ENCODE assay signal across 8 mouse cellular contexts in the genomic region with DNA sequence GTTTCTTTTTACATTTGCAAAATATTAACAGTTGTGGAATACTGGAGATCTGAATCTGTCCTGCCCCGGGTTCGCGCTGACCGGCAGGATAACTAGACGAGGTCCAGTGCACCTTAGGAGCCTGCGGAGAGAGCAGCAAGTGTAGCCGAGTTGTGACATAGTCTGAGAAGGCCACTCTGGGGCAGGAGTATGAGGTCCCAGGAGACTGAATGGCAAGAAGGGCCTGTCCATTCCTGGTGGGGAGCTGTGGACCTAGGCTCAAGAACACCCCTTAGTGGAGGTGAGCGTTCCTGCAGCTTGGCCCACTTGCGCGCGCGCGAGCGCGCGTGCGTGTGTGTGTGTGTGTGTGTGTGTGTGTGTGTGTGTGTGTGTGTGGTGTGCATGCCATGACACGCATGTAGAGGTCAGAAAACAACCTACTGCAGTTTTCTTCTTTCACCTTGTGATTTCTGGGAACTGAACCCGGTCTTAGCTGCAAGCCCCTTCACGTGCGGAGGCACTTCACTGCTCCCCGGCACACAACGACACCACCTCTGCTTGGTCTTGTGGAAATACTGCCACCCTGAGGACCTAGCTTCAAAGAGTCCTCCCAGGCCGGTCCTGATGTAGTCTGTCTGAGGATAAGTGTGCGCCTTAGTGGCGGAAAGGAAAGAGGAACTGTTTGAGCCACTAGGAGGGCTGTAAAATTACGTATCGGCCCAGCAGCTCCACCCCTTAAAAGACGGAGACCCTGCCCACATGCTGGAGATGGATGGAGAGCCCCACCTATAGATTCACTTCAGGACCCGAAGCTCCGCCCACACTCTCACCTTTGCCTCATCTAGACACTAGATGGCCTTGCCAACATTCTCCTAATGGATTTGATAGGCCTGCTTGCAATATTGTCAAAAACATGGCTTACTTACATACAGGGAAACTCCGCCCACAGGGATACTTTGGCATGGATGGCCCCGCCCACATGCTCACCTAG. TPM values are rescaled to one million over a fixed set of nuclear protein-coding genes. Genes with fewer than 3 reads are reported as not detected.
DNase-seq lines count a peak whose midpoint lies in the region; ATAC-seq and TF ChIP-seq lines count a peak whose summit lies in the region.
"Had no signal": no experiment of that assay in that cellular context is flagged by ENCODE, and none has a peak within 500 bp of the region (broad histone marks: within the 10 kb centered on the region; RNA-seq: fewer than 3 reads in every experiment).

No protein-coding gene starts in this region.

- no peak overlapping the region for H3K27ac ChIP-seq in MEL (ENCODE audit: control insufficient read depth, low read depth, low read length)
- peak overlapping the region; percentile 100 for H3K27ac ChIP-seq in small intestine, adult 2 months (ENCODE audit: insufficient read depth, low read depth, low read length)

- peak in 1 of 2 experiments; percentile 47; a peak in 1 of 4 replicates for TF ChIP-seq POLR2A in MEL (IDR thresholded peaks at IDR 0.05; ENCODE audit: control insufficient read depth in 1 of 2, insufficient read depth in 1 of 2, low read depth in 1 of 2, low read length in 2 of 2, poor library complexity in 1 of 2)
- peak; percentile 57; the same call in 1 of the 2 replicates for TF ChIP-seq POLR2A in small intestine, adult 2 months (IDR thresholded peaks at IDR 0.05; ENCODE audit: low read depth, low read length)

- peak; percentile 67 for TF ChIP-seq RAD21 in MEL (IDR thresholded peaks at IDR 0.05; ENCODE audit: low read depth, low read length)

- H3K9me3 ChIP-seq in MEL (replicated peaks; ENCODE audit: insufficient read depth, low read length): no peaks in the 10 kb centered on the region

- no peak for TF ChIP-seq EP300 in MEL (IDR thresholded peaks at IDR 0.05; ENCODE audit: low read depth in 1 of 2, low read length in 2 of 2)

- peak overlapping the region; percentile 34 to 47 for H3K4me3 ChIP-seq in MEL (ENCODE audit: control insufficient read depth in 1 of 2, insufficient read depth in 1 of 2, low read depth in 2 of 2, low read length in 2 of 2)
- peak overlapping the region; percentile 57 for H3K4me3 ChIP-seq in small intestine, adult 2 months (ENCODE audit: low read depth, low read length)

- WGBS in large intestine, adult 2 months: 3% methylated on average over 32 of the region's 33 CpGs
- 4% methylated on average over 33 of the region's 33 CpGs for WGBS in small intestine, adult 2 months

- H3K27me3 ChIP-seq in MEL (ENCODE audit: control insufficient read depth in 1 of 2, insufficient read depth in 2 of 2, low read length in 2 of 2): no peaks in the 10 kb centered on the region; a peak in 1 of 4 replicates
- no peaks in the 10 kb centered on the region for H3K27me3 ChIP-seq in small intestine, adult 2 months (ENCODE audit: control insufficient read depth, insufficient read depth, low read length)

- peaks cover 0 to 3% of the 10 kb centered on the region in 2 experiments; a peak in 2 of 4 replicates for H3K36me3 ChIP-seq in MEL (ENCODE audit: control insufficient read depth in 1 of 2, insufficient read depth in 2 of 2, low read length in 2 of 2)
- no peaks in the 10 kb centered on the region for H3K36me3 ChIP-seq in small intestine, adult 2 months (ENCODE audit: control insufficient read depth, insufficient read depth, low read length)

- peak; percentile 93 for DNase-seq in MEL (ENCODE audit: low read depth, low spot score)
- DNase-seq in adrenal gland, postnatal 25 days: peak; percentile 49
- DNase-seq in heart, postnatal 4 days: peak; percentile 54
- peak; percentile 98 for DNase-seq in large intestine, adult 2 months (ENCODE audit: low read depth, low spot score)
- DNase-seq in lung, postnatal 14 days: peak; percentile 58

- no peaks in the 10 kb centered on the region for H3K79me2 ChIP-seq in MEL (ENCODE audit: control insufficient read depth, insufficient read depth, low read length, poor library complexity)

- peak overlapping the region; percentile 45 for H3K9ac ChIP-seq in MEL (ENCODE audit: control insufficient read depth, low read depth, low read length, poor library complexity, severe bottlenecking)

- peak; percentile 88 for ATAC-seq in erythroblast, adult 5-6 weeks (replicated peaks; ENCODE audit: low FRiP score, poor library complexity, severe bottlenecking)

- TF ChIP-seq CTCF in MEL (IDR thresholded peaks at IDR 0.05 in 2 of 3, conservative IDR thresholded peaks at IDR 0.05 in 1 of 3; ENCODE audit: control insufficient read depth in 1 of 3, insufficient read depth in 1 of 3, low read depth in 2 of 3, low read length in 3 of 3, poor library complexity in 1 of 3, severe bottlenecking in 1 of 3): peak; percentile 9 to 73 (median 55)
- peak; percentile 23; the same call in 1 of the 2 replicates for TF ChIP-seq CTCF in small intestine, adult 2 months (IDR thresholded peaks at IDR 0.05; ENCODE audit: extremely low read depth, insufficient read length, insufficient replicate concordance, low read depth, low read length)

- peaks cover 0 to 3% of the 10 kb centered on the region in 2 experiments; a peak in 2 of 4 replicates for H3K4me1 ChIP-seq in MEL (ENCODE audit: control insufficient read depth in 1 of 2, insufficient read depth in 2 of 2, low read length in 2 of 2)
- peaks cover 29% of the 10 kb centered on the region for H3K4me1 ChIP-seq in small intestine, adult 2 months (ENCODE audit: control insufficient read depth, insufficient read depth, insufficient read length, low read length)

TF ChIP-seq in MEL, 35 proteins besides CTCF, POLR2A, EP300 and RAD21 (continues in another document):
- TF ChIP-seq SMC3 (IDR thresholded peaks at IDR 0.05; ENCODE audit: low read depth, low read length): peak; percentile 64
- TF ChIP-seq BHLHE40 (IDR thresholded peaks at IDR 0.05; ENCODE audit: borderline replicate concordance, low read depth, low read length): peak; percentile 51; the same call in 1 of the 2 replicates
- TF ChIP-seq NELFE (IDR thresholded peaks at IDR 0.05; ENCODE audit: low read depth, low read length): no peak
- peak; percentile 19 for TF ChIP-seq MAX (IDR thresholded peaks at IDR 0.05; ENCODE audit: low read length)
- TF ChIP-seq HCFC1 (IDR thresholded peaks at IDR 0.05; ENCODE audit: low read depth, low read length): 0 out of 2 replicates have a peak, but pooled peaks have one; percentile 2
- no peak for TF ChIP-seq SIN3A (IDR thresholded peaks at IDR 0.05; ENCODE audit: low read length)
- no peak for TF ChIP-seq USF1 (IDR thresholded peaks at IDR 0.05; ENCODE audit: low read depth, low read length)
- peak; percentile 53; the same call in 1 of the 2 replicates for TF ChIP-seq NRF1 (IDR thresholded peaks at IDR 0.05; ENCODE audit: insufficient read depth, low read depth, low read length, poor library complexity, severe bottlenecking)

RNA-seq across cellular contexts. Expression of gene Cldn4, which starts 19.4 kb away (rescaled TPM):
- total RNA-seq in MEL (2012; rRNA removed): 0.08 TPM in 1 of 2 replicates, not detected in the other
- polyA plus RNA-seq in MEL (2012; ENCODE audit: insufficient read depth in 1 of 2, insufficient read length in 2 of 2, low read depth in 1 of 2, low replicate concordance in 2 of 2, missing spikeins in 1 of 2): under 1 TPM in 1 of 2 experiments, not detected in 1; 0.04 TPM
- total RNA-seq in adrenal gland, postnatal 25 days (2021): not detected in 2 replicates
- not detected in 2 replicates for total RNA-seq in erythroblast, adult 5-6 weeks (2015; ENCODE audit: low replicate concordance)
- total RNA-seq in erythroblast, adult 5-6 weeks (2017; ENCODE audit: low replicate concordance): not detected in 2 replicates
- under 1 TPM in 1 of 2 experiments, not detected in 1; 0.14 TPM for total RNA-seq in heart, postnatal 4 days (2021)
- polyA plus RNA-seq in large intestine, adult 2 months (2012; rRNA removed): 111 and 235 TPM in 2 replicates
- 112 and 571 TPM in 2 replicates for polyA plus RNA-seq in small intestine, adult 2 months (2012; rRNA removed)
- total RNA-seq: layer of hippocampus, postnatal 36 days had no signal

RNA-seq across cellular contexts. Expression of gene Cldn3, which starts 19.9 kb away (rescaled TPM):
- total RNA-seq in MEL (2012; rRNA removed): not detected in 2 replicates
- 1 to 10 TPM in 1 of 2 experiments, not detected in 1; 1.1 TPM for polyA plus RNA-seq in MEL (2012; ENCODE audit: insufficient read depth in 1 of 2, insufficient read length in 2 of 2, low read depth in 1 of 2, low replicate concordance in 2 of 2, missing spikeins in 1 of 2)
- 1.0 and 2.2 TPM in 2 replicates for total RNA-seq in adrenal gland, postnatal 25 days (2021)
- total RNA-seq in erythroblast, adult 5-6 weeks (2015; ENCODE audit: low replicate concordance): not detected in 2 replicates
- not detected in 2 replicates for total RNA-seq in erythroblast, adult 5-6 weeks (2017; ENCODE audit: low replicate concordance)
- total RNA-seq in heart, postnatal 4 days (2021): under 1 TPM; 0.71 to 0.77 TPM
- polyA plus RNA-seq in large intestine, adult 2 months (2012; rRNA removed): 796 and 924 TPM in 2 replicates
- polyA plus RNA-seq in small intestine, adult 2 months (2012; rRNA removed): 1,043 and 2,448 TPM in 2 replicates

RNA-seq across cellular contexts. Expression of gene Mettl27, which starts 34.0 kb away (rescaled TPM):
- total RNA-seq in MEL (2012; rRNA removed): 0.75 and 0.96 TPM in 2 replicates
- 1 to 10 TPM in 1 of 2 experiments, not detected in 1; 3.1 TPM for polyA plus RNA-seq in MEL (2012; ENCODE audit: insufficient read depth in 1 of 2, insufficient read length in 2 of 2, low read depth in 1 of 2, low replicate concordance in 2 of 2, missing spikeins in 1 of 2)
- 24.9 and 39.9 TPM in 2 replicates for total RNA-seq in adrenal gland, postnatal 25 days (2021)
- total RNA-seq in erythroblast, adult 5-6 weeks (2015; ENCODE audit: low replicate concordance): 70.4 and 120 TPM in 2 replicates
- 62.4 and 85.2 TPM in 2 replicates for total RNA-seq in erythroblast, adult 5-6 weeks (2017; ENCODE audit: low replicate concordance)
- 1 to 10 TPM; 6.2 to 7.1 TPM for total RNA-seq in heart, postnatal 4 days (2021)
- 13.6 and 15.3 TPM in 2 replicates for polyA plus RNA-seq in large intestine, adult 2 months (2012; rRNA removed)
- 8.2 and 21.4 TPM in 2 replicates for polyA plus RNA-seq in small intestine, adult 2 months (2012; rRNA removed)

RNA-seq across cellular contexts. Expression of gene Abhd11, which starts 42.8 kb away (rescaled TPM):
- total RNA-seq in MEL (2012; rRNA removed): 43.0 and 55.9 TPM in 2 replicates
- polyA plus RNA-seq in MEL (2012; ENCODE audit: insufficient read depth in 1 of 2, insufficient read length in 2 of 2, low read depth in 1 of 2, low replicate concordance in 2 of 2, missing spikeins in 1 of 2): 10 to 100 TPM in 1 of 2 experiments, not detected in 1; 51.7 TPM
- total RNA-seq in adrenal gland, postnatal 25 days (2021): 54.5 and 61.8 TPM in 2 replicates
- total RNA-seq in erythroblast, adult 5-6 weeks (2015; ENCODE audit: low replicate concordance): 4.6 and 19.0 TPM in 2 replicates
- total RNA-seq in erythroblast, adult 5-6 weeks (2017; ENCODE audit: low replicate concordance): 11.6 and 17.5 TPM in 2 replicates
- total RNA-seq in heart, postnatal 4 days (2021): 10 to 100 TPM; 55.0 to 59.6 TPM
- polyA plus RNA-seq in large intestine, adult 2 months (2012; rRNA removed): 159 and 170 TPM in 2 replicates
- 48.1 and 90.7 TPM in 2 replicates for polyA plus RNA-seq in small intestine, adult 2 months (2012; rRNA removed)

RNA-seq across cellular contexts. Expression of gene Cldn13, which starts 50.8 kb away (rescaled TPM):
- 5.4 and 13.1 TPM in 2 replicates for total RNA-seq in MEL (2012; rRNA removed)
- 1 to 10 TPM in 1 of 2 experiments, not detected in 1; 5.7 TPM for polyA plus RNA-seq in MEL (2012; ENCODE audit: insufficient read depth in 1 of 2, insufficient read length in 2 of 2, low read depth in 1 of 2, low replicate concordance in 2 of 2, missing spikeins in 1 of 2)
- total RNA-seq in adrenal gland, postnatal 25 days (2021): not detected in 2 replicates
- 411 and 506 TPM in 2 replicates for total RNA-seq in erythroblast, adult 5-6 weeks (2015; ENCODE audit: low replicate concordance)
- 369 and 379 TPM in 2 replicates for total RNA-seq in erythroblast, adult 5-6 weeks (2017; ENCODE audit: low replicate concordance)
- total RNA-seq in heart, postnatal 4 days (2021): not detected
- 0.27 and 0.77 TPM in 2 replicates for polyA plus RNA-seq in large intestine, adult 2 months (2012; rRNA removed)
- polyA plus RNA-seq in small intestine, adult 2 months (2012; rRNA removed): not detected in 2 replicates
- total RNA-seq: layer of hippocampus, postnatal 36 days had no signal
